Mouse (Mus musculus) MEL (cell line): ENCODE results near the gene Borcs5. TPM values are rescaled to one million over a fixed set of nuclear protein-coding genes. Genes with fewer than 3 reads are reported as not detected.

Source experiments
- DNase-seq: peaks from one replicate; pipeline ENCODE4 v3.0.0; 2011; ENCODE audit warnings: low read depth, low spot score
- H3K27ac ChIP-seq: 2 replicates; pipeline ENCODE4 v1.5.1; 2012; ENCODE audit warnings: low read depth, mild to moderate bottlenecking, control low read depth, low read length, moderate library complexity; ENCODE audit not compliant: control insufficient read depth
- H3K27me3 ChIP-seq, 2 experiments: fragments of 150-350 bp in 1 of 2; sonication (generic) in 1 of 2; 2 replicates each; pipeline ENCODE4 v1.6.1; 2012; ENCODE audit warnings: low read length in 2 of 2, mild to moderate bottlenecking in 2 of 2, improper control_type of control experiment in 1 of 2, moderate library complexity in 1 of 2; ENCODE audit not compliant: insufficient read depth in 2 of 2, control insufficient read depth in 1 of 2
- H3K36me3 ChIP-seq, 2 experiments: 2 replicates each; pipeline ENCODE4 v1.6.1; 2012 to 2014; ENCODE audit warnings: low read length in 2 of 2, improper control_type of control experiment in 1 of 2, inconsistent platforms in 1 of 2, mild to moderate bottlenecking in 1 of 2; ENCODE audit not compliant: insufficient read depth in 2 of 2, control insufficient read depth in 1 of 2
- H3K4me1 ChIP-seq, 2 experiments: fragments of 150-350 bp in 1 of 2; sonication (generic) in 1 of 2; 2 replicates each; pipeline ENCODE4 v1.6.1; 2012; ENCODE audit warnings: low read length in 2 of 2, improper control_type of control experiment in 1 of 2, mild to moderate bottlenecking in 1 of 2; ENCODE audit not compliant: insufficient read depth in 2 of 2, control insufficient read depth in 1 of 2
- H3K4me3 ChIP-seq, 2 experiments: fragments of 150-350 bp in 1 of 2; sonication (generic) in 1 of 2; 2 replicates each; pipeline ENCODE4 v1.5.1; 2012; ENCODE audit warnings: low read depth in 2 of 2, low read length in 2 of 2, mild to moderate bottlenecking in 2 of 2, moderate library complexity in 2 of 2, control low read depth in 1 of 2, improper control_type of control experiment in 1 of 2; ENCODE audit not compliant: control insufficient read depth in 1 of 2, insufficient read depth in 1 of 2
- H3K79me2 ChIP-seq: 2 replicates; pipeline ENCODE4 v1.6.1; 2012; ENCODE audit warnings: mild to moderate bottlenecking, low read length, moderate library complexity; ENCODE audit not compliant: control insufficient read depth, poor library complexity, insufficient read depth
- H3K9ac ChIP-seq: 2 replicates; pipeline ENCODE4 v1.6.1; 2012; ENCODE audit warnings: low read depth, mild to moderate bottlenecking, control low read depth, low read length, moderate library complexity; ENCODE audit not compliant: control insufficient read depth, poor library complexity, severe bottlenecking
- H3K9me3 ChIP-seq: fragments of 150-350 bp; sonication (generic); replicated peaks from 2 replicates; pipeline ENCODE4 v1.6.1; 2012; ENCODE audit warnings: mild to moderate bottlenecking, low read length, improper control_type of control experiment, moderate library complexity; ENCODE audit not compliant: insufficient read depth
- EP300 ChIP-seq, 2 experiments: IDR thresholded peaks; 2 replicates each; pipeline ENCODE4 v1.6.1; 2011; ENCODE audit warnings: improper control_type of control experiment in 2 of 2, low read length in 2 of 2, low read depth in 1 of 2, mild to moderate bottlenecking in 1 of 2
- GABPA ChIP-seq: IDR thresholded peaks from 2 replicates; pipeline ENCODE4 v1.6.1; 2012; ENCODE audit warnings: low read depth, mild to moderate bottlenecking, inconsistent platforms, low read length, improper control_type of control experiment, moderate library complexity
- HCFC1 ChIP-seq: IDR thresholded peaks from 2 replicates; pipeline ENCODE4 v1.6.1; 2012; ENCODE audit warnings: low read depth, mild to moderate bottlenecking, inconsistent platforms, low read length, improper control_type of control experiment, moderate library complexity
- KAT2A ChIP-seq: conservative IDR thresholded peaks from 2 replicates; pipeline ENCODE4 v1.6.1; 2012; ENCODE audit warnings: low read depth, low read length, improper control_type of control experiment, inconsistent platforms
- MAZ ChIP-seq: IDR thresholded peaks from 2 replicates; pipeline ENCODE4 v1.6.1; 2012; ENCODE audit warnings: low read depth, mild to moderate bottlenecking, inconsistent platforms, low read length, improper control_type of control experiment
- MXI1 ChIP-seq: IDR thresholded peaks from 2 replicates; pipeline ENCODE4 v1.6.1; 2011; ENCODE audit warnings: mild to moderate bottlenecking, low read depth, low read length, improper control_type of control experiment
- MYC ChIP-seq: IDR thresholded peaks from 2 replicates; pipeline ENCODE4 v1.6.1; 2011; ENCODE audit warnings: low read depth, mild to moderate bottlenecking, low read length, improper control_type of control experiment, moderate library complexity
- POLR2AphosphoS5 ChIP-seq: IDR thresholded peaks from 2 replicates; pipeline ENCODE4 v1.6.1; 2012; ENCODE audit warnings: low read depth, borderline replicate concordance, mild to moderate bottlenecking, inconsistent platforms, low read length, moderate library complexity, mixed read lengths
- RAD21 ChIP-seq: IDR thresholded peaks from 2 replicates; pipeline ENCODE4 v1.6.1; 2011; ENCODE audit warnings: mild to moderate bottlenecking, low read depth, low read length, improper control_type of control experiment
- SIN3A ChIP-seq: IDR thresholded peaks from 2 replicates; pipeline ENCODE4 v1.6.1; 2012; ENCODE audit warnings: low read length, improper control_type of control experiment, inconsistent platforms
- SMC3 ChIP-seq: IDR thresholded peaks from 2 replicates; pipeline ENCODE4 v1.6.1; 2011; ENCODE audit warnings: low read depth, low read length, improper control_type of control experiment
- TAL1 ChIP-seq: IDR thresholded peaks from 2 replicates; pipeline ENCODE4 v1.6.1; 2012; ENCODE audit warnings: mild to moderate bottlenecking, inconsistent platforms, low read length, moderate library complexity, mixed read lengths
- TCF12 ChIP-seq: IDR thresholded peaks from 2 replicates; pipeline ENCODE4 v1.6.1; 2014; ENCODE audit warnings: low read depth, mild to moderate bottlenecking, inconsistent platforms, low read length, improper control_type of control experiment, moderate library complexity
- UBTF ChIP-seq: IDR thresholded peaks from 2 replicates; pipeline ENCODE4 v1.6.1; 2012; ENCODE audit warnings: low read depth, mild to moderate bottlenecking, inconsistent platforms, low read length, improper control_type of control experiment, moderate library complexity, borderline replicate concordance; ENCODE audit not compliant: insufficient read depth
- USF1 ChIP-seq: IDR thresholded peaks from 2 replicates; pipeline ENCODE4 v1.6.1; 2014; ENCODE audit warnings: low read depth, mild to moderate bottlenecking, inconsistent platforms, low read length, improper control_type of control experiment, moderate library complexity
- ZC3H11A ChIP-seq: IDR thresholded peaks from 2 replicates; pipeline ENCODE4 v1.6.1; 2012; ENCODE audit warnings: low read depth, mild to moderate bottlenecking, inconsistent platforms, low read length, improper control_type of control experiment
- ZKSCAN1 ChIP-seq: IDR thresholded peaks from 2 replicates; pipeline ENCODE4 v1.6.1; 2012; ENCODE audit warnings: low read depth, mild to moderate bottlenecking, inconsistent platforms, low read length, improper control_type of control experiment, moderate library complexity
- ZNF384 ChIP-seq: IDR thresholded peaks from 2 replicates; pipeline ENCODE4 v1.6.1; 2012; ENCODE audit warnings: low read depth, mild to moderate bottlenecking, inconsistent platforms, low read length, improper control_type of control experiment
- polyA plus RNA-seq, 2 experiments: library from polyadenylated mRNA; stranded (reverse) in 1 of 2; unstranded in 1 of 2; fragments of >175 nt in 1 of 2; fragments of >200 nt in 1 of 2; gene quantifications; 2 replicates each; pipeline versions ENCODE4 v1.2.1 to v1.2.4; 2012; ENCODE audit warnings: low replicate concordance in 2 of 2, low read depth in 1 of 2; ENCODE audit not compliant: insufficient read length in 2 of 2, insufficient read depth in 1 of 2, missing spikeins in 1 of 2
- total RNA-seq: library from RNA; depleted of rRNA; stranded (reverse); fragments of 300-350 nt; gene quantifications from 2 replicates; pipeline ENCODE4 v1.2.3, GENCODE M21; 2012

Gene Borcs5
- total and polyA plus RNA-seq, 3 experiments, result 7.7 to 13.0 TPM; not detected in 1

DNA sequence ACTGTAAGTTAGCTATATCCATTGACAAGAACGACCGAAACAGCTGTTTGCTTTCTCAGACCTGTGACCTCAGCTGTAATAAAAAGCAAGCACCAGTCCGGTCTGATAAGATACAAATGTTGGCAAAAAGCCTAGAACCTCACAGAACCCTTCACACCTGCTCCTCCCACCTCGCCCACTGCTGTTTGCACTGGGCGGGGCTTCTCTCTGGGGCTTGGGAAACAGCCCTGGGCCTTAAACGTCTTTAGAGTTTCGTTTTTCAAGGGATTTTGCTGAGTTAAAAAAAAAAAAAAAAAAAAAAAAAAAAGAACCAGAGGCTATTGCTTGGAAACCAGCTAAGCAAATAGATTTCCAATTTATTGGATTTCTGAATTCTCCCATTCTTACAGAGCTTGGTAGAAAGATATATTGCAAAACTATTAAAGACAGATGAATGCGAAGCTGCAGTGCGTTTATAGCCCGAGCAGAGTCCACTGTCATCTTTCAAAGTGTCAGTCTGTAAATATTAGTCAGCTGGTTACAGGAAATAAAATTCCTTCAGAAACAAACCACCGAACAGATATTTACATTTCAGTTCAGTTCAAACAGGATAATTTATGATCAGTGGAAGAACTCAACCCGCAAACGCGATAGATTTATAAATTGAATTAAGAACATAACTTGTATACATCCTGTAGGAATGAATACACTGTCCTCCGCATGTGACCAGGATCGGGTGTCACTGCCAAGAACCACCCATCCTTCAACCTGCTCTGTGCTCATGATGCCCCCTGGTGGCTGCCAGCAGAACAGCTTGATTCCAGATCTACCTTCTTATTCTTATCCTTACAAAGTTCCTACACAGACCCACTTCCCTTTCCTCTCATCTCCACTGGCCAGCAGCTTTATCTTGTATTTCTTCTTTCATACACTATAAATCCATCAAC lies 24.3 kb upstream of the Borcs5 start (continued):
- TF ChIP-seq ZKSCAN1 (no peak), TAL1 (peak; percentile 57), SMC3 (peak; percentile 98), USF1 (peak; percentile 84), RAD21 (peak; percentile 87)

- Histone ChIP-seq H3K36me3 (peaks cover 0 to 3% of the 10 kb centered on the region in 2 experiments; a peak in 2 of 4 replicates), H3K79me2 (no peaks in the 10 kb centered on the region), H3K9ac (no peak overlapping the region), H3K4me3 (no peak overlapping the region), H3K9me3 (no peaks in the 10 kb centered on the region), H3K27me3 (no peaks in the 10 kb centered on the region; a peak in 1 of 4 replicates), H3K27ac (no peak overlapping the region), H3K4me1 (peaks cover 0 to 8% of the 10 kb centered on the region in 2 experiments; a peak in 2 of 4 replicates)
- no peak for DNase-seq
- no peak for TF ChIP-seq TAL1
- TF ChIP-seq POLR2AphosphoS5, result no peak
- no peak for TF ChIP-seq MYC
- no peak for TF ChIP-seq MAZ
- no peak for TF ChIP-seq ZKSCAN1
- TF ChIP-seq UBTF, result no peak
- TF ChIP-seq KAT2A, result no peak
- no peak for TF ChIP-seq ZNF384
- no peak for TF ChIP-seq HCFC1
- TF ChIP-seq RAD21, result no peak
- no peak for TF ChIP-seq TCF12
- no peak for TF ChIP-seq GABPA
- no peak for TF ChIP-seq SIN3A
- no peak for TF ChIP-seq ZC3H11A
- TF ChIP-seq MXI1, result no peak
- TF ChIP-seq EP300 (IDR thresholded peaks at IDR 0.05; ENCODE audit: low read depth in 1 of 2, low read length in 2 of 2), result no peak
These were observed 21.7 kb upstream of the Borcs5 start for GRCm38 (mm10) chr6:134617589-134617988.
